Mouse (Mus musculus): Measurements from ENCODE around the gene Slc16a8. TPM values are rescaled to one million over a fixed set of nuclear protein-coding genes. Genes with fewer than 3 reads are reported as not detected.

Slc16a8 gene
- total RNA-seq, 1 experiment, result 0.58 TPM

DNA sequence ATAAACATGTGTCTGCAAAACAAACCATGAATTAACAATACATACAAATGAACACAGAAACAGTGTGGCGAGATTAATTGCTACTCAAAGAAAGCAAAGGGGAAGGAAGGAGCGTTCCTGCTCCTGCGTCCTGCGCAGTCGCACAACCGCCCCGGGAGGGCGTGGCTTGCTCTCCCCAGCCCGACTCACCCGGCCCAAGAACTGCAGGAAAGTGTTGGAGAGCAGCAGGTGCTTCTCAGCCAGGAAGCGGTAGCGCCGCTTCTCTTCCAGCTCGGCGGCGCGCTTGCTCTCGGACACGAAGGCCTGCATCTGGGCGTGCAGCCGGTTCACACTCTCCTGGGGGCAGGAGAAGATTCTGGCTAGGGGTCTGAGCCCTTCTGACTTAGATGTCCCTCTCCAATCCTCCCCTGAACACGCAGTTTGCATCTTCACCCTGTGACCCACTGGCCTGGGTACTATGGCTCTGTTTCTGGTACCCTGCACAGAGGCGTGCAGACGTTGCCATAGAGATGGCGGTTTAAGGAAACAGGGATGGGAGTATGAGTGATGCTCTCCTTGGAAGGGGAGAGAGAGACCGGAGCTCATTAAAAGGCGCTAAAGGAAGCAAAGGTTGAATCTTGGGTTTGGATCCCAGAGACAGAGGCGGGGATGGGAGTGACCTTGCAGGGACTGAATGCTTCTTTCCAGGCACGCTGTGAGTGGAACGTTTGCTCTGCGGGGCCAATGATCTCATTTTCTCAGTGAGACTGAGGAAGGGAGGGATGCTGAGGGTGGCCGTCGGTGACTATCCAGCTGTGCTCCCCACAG is 16.0 kb upstream of the Slc16a8 start:
- H3K27ac ChIP-seq (ENCODE audit: insufficient read depth, low read depth, low read length, poor library complexity, severe bottlenecking), result no peak overlapping the region
- no peak for TF ChIP-seq ZNF384 (IDR thresholded peaks at IDR 0.05; ENCODE audit: low read depth, low read length)
- TF ChIP-seq MAFK (IDR thresholded peaks at IDR 0.05; ENCODE audit: insufficient read depth, low read depth, low read length), result no peak
- TF ChIP-seq ZC3H11A (IDR thresholded peaks at IDR 0.05; ENCODE audit: borderline replicate concordance, low read depth, low read length), result no peak
- no peak for TF ChIP-seq CHD2 (IDR thresholded peaks at IDR 0.05; ENCODE audit: low read depth, low read length)
- TF ChIP-seq HCFC1 (IDR thresholded peaks at IDR 0.05; ENCODE audit: borderline replicate concordance, insufficient read depth, low read length), result no peak
- H3K9ac ChIP-seq (ENCODE audit: insufficient read depth, low read depth, low read length, poor library complexity, severe bottlenecking), result peak overlapping the region; percentile 45; the same call in 1 of the 2 replicates
- peaks cover 0 to 2% of the 10 kb centered on the region in 2 experiments; a peak in 1 of 4 replicates for H3K4me1 ChIP-seq (ENCODE audit: control insufficient read depth in 2 of 2, insufficient read depth in 2 of 2, low read length in 2 of 2, poor library complexity in 1 of 2)
- DNase-seq (ENCODE audit: low read depth, low spot score), result no peak
- in situ Hi-C loops (cut with MboI; ENCODE audit: low sequenced_read_pairs in 2 of 2, unreplicated experiment in 2 of 2), result no loop called here
- H3K4me3 ChIP-seq (ENCODE audit: insufficient read depth in 1 of 2, low read depth in 1 of 2, low read length in 2 of 2, poor library complexity in 1 of 2, severe bottlenecking in 1 of 2), result peak overlapping the region; percentile 46 to 59
- H3K36me3 ChIP-seq (ENCODE audit: control insufficient read depth, insufficient read depth, low read length, poor library complexity, severe bottlenecking), result no peaks in the 10 kb centered on the region
- H3K9me3 ChIP-seq (ENCODE audit: control insufficient read depth, insufficient read depth, low read depth, low read length), result no peaks in the 10 kb centered on the region

DNA sequence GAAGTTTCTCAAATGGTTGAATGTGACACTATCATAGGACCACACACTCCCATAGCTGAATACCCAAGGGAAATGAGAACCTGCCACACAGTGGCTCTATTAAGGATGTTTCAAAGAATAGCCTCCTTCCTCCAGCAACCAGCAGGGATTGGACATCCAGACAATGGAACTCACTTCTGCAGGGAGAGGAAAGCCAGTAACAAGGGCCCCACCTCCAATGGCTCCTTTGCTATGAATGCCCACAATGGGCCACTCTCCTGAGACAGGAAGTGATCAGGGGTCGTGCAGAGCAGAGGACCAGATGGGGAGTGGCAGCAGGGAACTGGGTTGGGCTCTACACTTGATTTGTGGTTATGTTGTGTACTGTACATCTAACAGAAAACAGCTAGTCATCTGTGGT is 14.0 kb upstream of the Slc16a8 start:
- TF ChIP-seq CHD2 (IDR thresholded peaks at IDR 0.05; ENCODE audit: low read depth, low read length) (no peak), ZNF384 (IDR thresholded peaks at IDR 0.05; ENCODE audit: low read depth, low read length) (no peak), ZC3H11A (IDR thresholded peaks at IDR 0.05; ENCODE audit: borderline replicate concordance, low read depth, low read length) (no peak), HCFC1 (IDR thresholded peaks at IDR 0.05; ENCODE audit: borderline replicate concordance, insufficient read depth, low read length) (no peak), MAFK (IDR thresholded peaks at IDR 0.05; ENCODE audit: insufficient read depth, low read depth, low read length) (no peak)

DNA sequence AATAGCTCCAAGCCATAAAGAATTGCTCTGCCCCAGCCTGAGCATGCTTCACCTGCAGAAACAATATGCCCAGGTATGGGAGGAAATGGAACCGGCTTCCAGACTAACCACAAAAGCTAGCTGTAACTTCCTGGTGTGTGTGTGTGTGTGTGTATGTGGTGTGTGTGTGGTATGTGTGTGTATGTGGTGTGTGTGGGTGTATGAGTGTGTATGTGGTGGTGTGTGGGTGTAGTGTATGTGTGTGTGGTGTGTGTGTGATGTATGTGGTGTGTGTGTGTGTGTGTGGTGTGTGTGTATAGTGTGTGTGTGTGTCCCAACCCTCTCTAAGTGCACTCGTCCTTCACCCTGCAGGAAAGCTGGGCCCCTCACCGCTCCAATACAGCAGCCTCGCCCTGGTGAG is 10.8 kb upstream of the Slc16a8 start:
- TF ChIP-seq ZNF384 (IDR thresholded peaks at IDR 0.05; ENCODE audit: low read depth, low read length) (no peak), ZC3H11A (IDR thresholded peaks at IDR 0.05; ENCODE audit: borderline replicate concordance, low read depth, low read length) (no peak), MAFK (IDR thresholded peaks at IDR 0.05; ENCODE audit: insufficient read depth, low read depth, low read length) (no peak), CHD2 (IDR thresholded peaks at IDR 0.05; ENCODE audit: low read depth, low read length) (no peak)
- in situ Hi-C loops (cut with MboI; ENCODE audit: low sequenced_read_pairs in 2 of 2, unreplicated experiment in 2 of 2), result no loop called here
- Histone ChIP-seq H3K4me3 (ENCODE audit: insufficient read depth in 1 of 2, low read depth in 1 of 2, low read length in 2 of 2, poor library complexity in 1 of 2, severe bottlenecking in 1 of 2) (no peak overlapping the region), H3K27ac (ENCODE audit: insufficient read depth, low read depth, low read length, poor library complexity, severe bottlenecking) (no peak overlapping the region), H3K9ac (ENCODE audit: insufficient read depth, low read depth, low read length, poor library complexity, severe bottlenecking) (no peak overlapping the region), H3K4me1 (ENCODE audit: control insufficient read depth in 2 of 2, insufficient read depth in 2 of 2, low read length in 2 of 2, poor library complexity in 1 of 2) (peaks cover 2% of the 10 kb centered on the region in 2 experiments; a peak in 2 of 4 replicates), H3K36me3 (ENCODE audit: control insufficient read depth, insufficient read depth, low read length, poor library complexity, severe bottlenecking) (no peaks in the 10 kb centered on the region), H3K9me3 (ENCODE audit: control insufficient read depth, insufficient read depth, low read depth, low read length) (no peaks in the 10 kb centered on the region)
- no peak for DNase-seq (ENCODE audit: low read depth, low spot score)

More for the DNA sequence above, 14.0 kb upstream of the Slc16a8 start:
- H3K9me3 ChIP-seq (ENCODE audit: control insufficient read depth, insufficient read depth, low read depth, low read length), result no peaks in the 10 kb centered on the region
- no peak overlapping the region for H3K4me3 ChIP-seq (ENCODE audit: insufficient read depth in 1 of 2, low read depth in 1 of 2, low read length in 2 of 2, poor library complexity in 1 of 2, severe bottlenecking in 1 of 2)
- H3K27ac ChIP-seq (ENCODE audit: insufficient read depth, low read depth, low read length, poor library complexity, severe bottlenecking), result no peak overlapping the region
- in situ Hi-C loops (cut with MboI; ENCODE audit: low sequenced_read_pairs in 2 of 2, unreplicated experiment in 2 of 2), result no loop called here
- H3K4me1 ChIP-seq (ENCODE audit: control insufficient read depth in 2 of 2, insufficient read depth in 2 of 2, low read length in 2 of 2, poor library complexity in 1 of 2), result peaks cover 0 to 2% of the 10 kb centered on the region in 2 experiments; a peak in 1 of 4 replicates
- H3K9ac ChIP-seq (ENCODE audit: insufficient read depth, low read depth, low read length, poor library complexity, severe bottlenecking), result no peak overlapping the region
- H3K36me3 ChIP-seq (ENCODE audit: control insufficient read depth, insufficient read depth, low read length, poor library complexity, severe bottlenecking), result no peaks in the 10 kb centered on the region
- no peak for DNase-seq (ENCODE audit: low read depth, low spot score)

DNA sequence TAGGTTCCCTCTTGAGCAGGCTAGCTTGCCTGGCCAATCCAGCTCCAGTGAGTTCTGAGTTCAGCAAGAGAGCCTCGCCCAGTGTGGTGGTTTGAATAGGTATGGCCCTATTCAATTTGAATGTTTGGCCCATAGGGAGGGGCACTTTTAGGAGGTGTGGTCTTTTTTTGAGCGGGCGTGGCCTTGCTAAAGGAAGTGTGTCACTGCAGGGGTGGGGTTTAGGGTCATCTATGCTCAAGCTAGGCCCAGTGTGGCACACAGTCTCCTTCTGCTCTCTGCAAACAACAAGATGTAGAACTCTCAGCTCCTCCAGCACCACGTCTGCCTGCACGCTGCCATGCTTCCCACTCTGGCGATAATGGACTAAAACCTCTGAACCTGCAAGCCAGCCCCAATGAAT is 9.2 kb upstream of the Slc16a8 start:
- no peak overlapping the region for H3K27ac ChIP-seq (ENCODE audit: insufficient read depth, low read depth, low read length, poor library complexity, severe bottlenecking)
- H3K4me3 ChIP-seq (ENCODE audit: insufficient read depth in 1 of 2, low read depth in 1 of 2, low read length in 2 of 2, poor library complexity in 1 of 2, severe bottlenecking in 1 of 2), result no peak overlapping the region
- H3K9me3 ChIP-seq (ENCODE audit: control insufficient read depth, insufficient read depth, low read depth, low read length), result no peaks in the 10 kb centered on the region
- in situ Hi-C loops (cut with MboI; ENCODE audit: low sequenced_read_pairs in 2 of 2, unreplicated experiment in 2 of 2), result no loop called here
- no peak for TF ChIP-seq MAFK (IDR thresholded peaks at IDR 0.05; ENCODE audit: insufficient read depth, low read depth, low read length)
- TF ChIP-seq HCFC1 (IDR thresholded peaks at IDR 0.05; ENCODE audit: borderline replicate concordance, insufficient read depth, low read length), result no peak
- no peak for TF ChIP-seq ZC3H11A (IDR thresholded peaks at IDR 0.05; ENCODE audit: borderline replicate concordance, low read depth, low read length)
- no peak for TF ChIP-seq ZNF384 (IDR thresholded peaks at IDR 0.05; ENCODE audit: low read depth, low read length)
- TF ChIP-seq CHD2 (IDR thresholded peaks at IDR 0.05; ENCODE audit: low read depth, low read length), result no peak
- no peak overlapping the region for H3K9ac ChIP-seq (ENCODE audit: insufficient read depth, low read depth, low read length, poor library complexity, severe bottlenecking)
- no peaks in the 10 kb centered on the region for H3K36me3 ChIP-seq (ENCODE audit: control insufficient read depth, insufficient read depth, low read length, poor library complexity, severe bottlenecking)
- H3K4me1 ChIP-seq (ENCODE audit: control insufficient read depth in 2 of 2, insufficient read depth in 2 of 2, low read length in 2 of 2, poor library complexity in 1 of 2), result peaks cover 2% of the 10 kb centered on the region in 2 experiments; a peak in 2 of 4 replicates
- DNase-seq (ENCODE audit: low read depth, low spot score), result no peak
